Mouse (Mus musculus): ENCODE data around the gene Nup85.

DNA sequence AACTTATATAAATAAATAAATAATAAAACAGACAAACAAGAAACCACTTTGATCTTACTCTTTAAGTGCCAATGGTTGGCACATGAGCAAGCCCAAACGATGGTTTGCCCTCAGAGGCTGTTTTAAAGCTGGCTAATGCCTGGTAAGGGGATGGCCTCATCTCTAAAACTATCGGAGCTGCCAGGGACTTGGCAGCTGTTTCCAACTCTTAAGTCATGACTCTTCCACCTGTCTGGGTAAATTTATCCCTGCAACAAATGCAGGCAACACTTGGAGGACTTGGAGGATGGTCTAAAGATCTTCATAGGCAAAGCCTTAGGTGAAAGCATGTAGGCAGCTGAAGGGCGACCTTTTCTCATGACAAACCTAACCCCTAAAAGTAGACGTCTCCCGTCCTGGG, 47.3 kb upstream of the Nup85 start:
- TF ChIP-seq POLR2A (IDR thresholded peaks at IDR 0.05; ENCODE audit: borderline replicate concordance, extremely low read depth, low read depth, low read length) (no peak), CTCF (IDR thresholded peaks at IDR 0.05; ENCODE audit: insufficient read depth, low read length) (no peak)
